Mouse (Mus musculus) liver, embryonic 11.5 days (tissue): Measurements from ENCODE around the gene Scamp1. TPM values are rescaled to one million over a fixed set of nuclear protein-coding genes. Genes with fewer than 3 reads are reported as not detected.

Source experiments
- ATAC-seq: fragments of 200-750 bp; cut with Nextera tagmentation; replicated peaks from 2 replicates; pipeline ENCODE4 v1.8.0; 2017; ENCODE audit warnings: moderate number of reproducible peaks, mild to moderate bottlenecking, moderate TSS enrichment, moderate library complexity; ENCODE audit not compliant: low FRiP score
- DNase-seq: peaks from one replicate; pipeline ENCODE4 v3.0.0-alpha.2; 2017; ENCODE audit warnings: low spot score
- H3K27ac ChIP-seq: fragments of 300-500 bp; sonication (generic); 2 replicates; pipeline ENCODE4 v1.5.1; 2014; ENCODE audit warnings: mild to moderate bottlenecking, low read depth, low read length, control low read depth
- H3K27me3 ChIP-seq: fragments of 300-500 bp; sonication (generic); replicated peaks from 2 replicates; pipeline ENCODE4 v1.6.1; 2014; ENCODE audit warnings: low read length, mixed read lengths; ENCODE audit not compliant: control insufficient read depth, insufficient read depth
- H3K36me3 ChIP-seq: fragments of 300-500 bp; sonication (generic); 2 replicates; pipeline ENCODE4 v1.6.1; 2014; ENCODE audit warnings: mild to moderate bottlenecking, low read length, moderate library complexity, mixed read lengths; ENCODE audit not compliant: control insufficient read depth, insufficient read depth
- H3K4me1 ChIP-seq: fragments of 300-500 bp; sonication (generic); replicated peaks from 2 replicates; pipeline ENCODE4 v1.6.1; 2014; ENCODE audit warnings: low read length, mixed read lengths; ENCODE audit not compliant: control insufficient read depth, insufficient read depth
- H3K4me2 ChIP-seq: fragments of 300-500 bp; sonication (generic); 2 replicates; pipeline ENCODE4 v1.6.1; 2014; ENCODE audit warnings: mild to moderate bottlenecking, control low read depth, moderate library complexity
- H3K4me3 ChIP-seq: fragments of 300-500 bp; sonication (generic); 2 replicates; pipeline ENCODE4 v1.5.1; 2014; ENCODE audit warnings: low read depth, low read length, control low read depth
- H3K9ac ChIP-seq: fragments of 300-500 bp; sonication (generic); 2 replicates; pipeline ENCODE4 v1.6.1; 2014; ENCODE audit warnings: low read depth, low read length, control low read depth
- H3K9me3 ChIP-seq: fragments of 300-500 bp; sonication (generic); 2 replicates; pipeline ENCODE4 v1.6.1; 2016; ENCODE audit warnings: low read length, inconsistent platforms, mixed read lengths; ENCODE audit not compliant: control insufficient read depth
- WGBS: fragments of 180-500 bp; shearing (Covaris S2); extraction: QIAGEN DNeasy Blood & Tissue Kit; methylation state at CpG from one replicate; pipeline ENCODE4 v1.1.7; 2014; 5-methylcytosine and 5-hydroxymethylcytosine counted together
- polyA plus RNA-seq: library from polyadenylated mRNA; unstranded; fragments of >200 nt; fragmentation: Nextera tagmentation; extraction: Ambion mirVana; gene quantifications from 2 replicates; pipeline ENCODE4 v1.2.1, GENCODE M21; 2014

Gene Scamp1
- polyA plus RNA-seq, 1 experiment from 2014 or later = 16.7 TPM

GRCm38 (mm10) chr13:94231871-94232270, 53.8 kb downstream of the Scamp1 start:
- no peak overlapping the region for H3K27ac ChIP-seq
- H3K4me3 ChIP-seq = no peak overlapping the region
- H3K36me3 ChIP-seq = no peaks in the 10 kb centered on the region
- 85% methylated on average over 14 of the region's 14 CpGs for WGBS
- no peak overlapping the region for H3K9ac ChIP-seq
- DNase-seq (no peak), ATAC-seq (no peak)
- H3K27me3 ChIP-seq = no peaks in the 10 kb centered on the region
- no peaks in the 10 kb centered on the region for H3K4me1 ChIP-seq
- no peak overlapping the region for H3K4me2 ChIP-seq
- no peaks in the 10 kb centered on the region for H3K9me3 ChIP-seq

DNA sequence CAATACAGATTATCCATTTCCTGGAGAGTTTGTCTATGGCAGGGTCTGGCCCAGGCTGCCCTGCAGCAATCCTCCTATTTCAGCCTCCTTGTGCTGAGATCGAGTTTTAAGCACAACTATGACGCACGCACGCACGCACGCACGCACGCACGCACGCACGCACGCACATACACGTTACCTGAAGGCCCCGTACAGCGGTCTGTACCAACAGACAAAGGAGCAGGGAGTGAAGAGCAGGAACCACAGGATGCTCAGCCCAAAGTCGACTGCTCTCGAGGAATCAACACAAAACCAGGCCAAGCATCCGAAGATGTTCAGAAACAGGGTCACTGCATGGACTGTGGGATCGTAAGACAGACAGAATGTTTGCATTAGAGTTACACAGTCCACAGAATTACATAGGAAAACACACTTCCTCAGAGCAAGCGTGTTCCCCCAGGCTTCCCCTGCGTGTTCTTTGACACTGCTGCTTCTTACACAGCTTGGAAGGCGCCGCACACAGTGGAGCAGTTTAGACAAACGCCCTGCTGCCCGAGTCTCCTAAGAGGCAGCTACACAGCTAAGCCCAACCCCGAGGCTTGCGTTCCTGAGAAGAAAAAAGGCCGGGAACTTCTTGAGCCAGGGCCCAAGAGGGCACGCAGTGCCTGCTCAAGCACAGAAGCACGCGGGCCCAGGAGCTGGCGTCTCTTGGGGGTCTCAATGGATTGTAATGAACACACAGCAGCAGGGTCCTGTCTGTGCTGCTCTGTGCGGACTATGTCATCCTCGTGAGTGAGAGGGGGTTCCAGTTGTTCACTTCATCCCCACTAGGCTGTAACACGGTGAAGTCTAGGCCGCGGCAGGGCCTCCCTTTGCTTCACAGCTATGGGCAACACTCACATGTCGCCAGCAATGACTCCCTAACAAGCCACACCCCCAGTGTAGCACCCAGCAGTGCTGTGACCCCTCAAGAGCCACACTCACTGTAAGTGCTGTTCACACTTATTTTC, 60.6 kb downstream of the Scamp1 start:
- DNase-seq (no peak), ATAC-seq (no peak)
- Histone ChIP-seq H3K4me3 (no peak overlapping the region), H3K27ac (no peak overlapping the region), H3K27me3 (no peaks in the 10 kb centered on the region), H3K36me3 (peaks cover 2% of the 10 kb centered on the region; the same call in 1 of the 2 replicates), H3K9ac (no peak overlapping the region), H3K4me2 (no peak overlapping the region), H3K4me1 (no peaks in the 10 kb centered on the region), H3K9me3 (no peaks in the 10 kb centered on the region)
- 93% methylated on average over 38 of the region's 38 CpGs for WGBS

- 80% methylated on average over 14 of the region's 14 CpGs for WGBS
Measured at GRCm38 (mm10) chr13:94223609-94224008, 62.0 kb downstream of the Scamp1 start.

GRCm38 (mm10) chr13:94212716-94213115, 72.9 kb downstream of the Scamp1 start:
- Histone ChIP-seq H3K27me3 (no peaks in the 10 kb centered on the region), H3K36me3 (peaks cover 6% of the 10 kb centered on the region), H3K4me3 (no peak overlapping the region), H3K27ac (no peak overlapping the region), H3K4me1 (no peaks in the 10 kb centered on the region), H3K9ac (no peak overlapping the region), H3K4me2 (no peak overlapping the region), H3K9me3 (0 out of 2 replicates have a peak, but pooled peaks cover 2% of the 10 kb centered on the region)
- DNase-seq (no peak), ATAC-seq (no peak)
- 82% methylated on average over 2 of the region's 2 CpGs for WGBS

More at GRCm38 (mm10) chr13:94223609-94224008, 62.0 kb downstream of the Scamp1 start:
- Histone ChIP-seq H3K4me1 (no peaks in the 10 kb centered on the region), H3K36me3 (peaks cover 2% of the 10 kb centered on the region; the same call in 1 of the 2 replicates), H3K4me3 (no peak overlapping the region), H3K9me3 (no peaks in the 10 kb centered on the region), H3K27me3 (no peaks in the 10 kb centered on the region), H3K27ac (no peak overlapping the region), H3K9ac (no peak overlapping the region), H3K4me2 (no peak overlapping the region)
- DNase-seq (no peak), ATAC-seq (no peak)

- Histone ChIP-seq H3K9me3 (0 out of 2 replicates have a peak, but pooled peaks cover 2% of the 10 kb centered on the region), H3K27ac (no peak overlapping the region), H3K27me3 (no peaks in the 10 kb centered on the region), H3K36me3 (peaks cover 6% of the 10 kb centered on the region), H3K4me2 (no peak overlapping the region), H3K4me1 (no peaks in the 10 kb centered on the region), H3K4me3 (no peak overlapping the region), H3K9ac (no peak overlapping the region)
- DNase-seq (no peak), ATAC-seq (no peak)
- 89% methylated on average over 2 of the region's 2 CpGs for WGBS
Measured at GRCm38 (mm10) chr13:94212179-94212578, 73.5 kb downstream of the Scamp1 start.

DNA sequence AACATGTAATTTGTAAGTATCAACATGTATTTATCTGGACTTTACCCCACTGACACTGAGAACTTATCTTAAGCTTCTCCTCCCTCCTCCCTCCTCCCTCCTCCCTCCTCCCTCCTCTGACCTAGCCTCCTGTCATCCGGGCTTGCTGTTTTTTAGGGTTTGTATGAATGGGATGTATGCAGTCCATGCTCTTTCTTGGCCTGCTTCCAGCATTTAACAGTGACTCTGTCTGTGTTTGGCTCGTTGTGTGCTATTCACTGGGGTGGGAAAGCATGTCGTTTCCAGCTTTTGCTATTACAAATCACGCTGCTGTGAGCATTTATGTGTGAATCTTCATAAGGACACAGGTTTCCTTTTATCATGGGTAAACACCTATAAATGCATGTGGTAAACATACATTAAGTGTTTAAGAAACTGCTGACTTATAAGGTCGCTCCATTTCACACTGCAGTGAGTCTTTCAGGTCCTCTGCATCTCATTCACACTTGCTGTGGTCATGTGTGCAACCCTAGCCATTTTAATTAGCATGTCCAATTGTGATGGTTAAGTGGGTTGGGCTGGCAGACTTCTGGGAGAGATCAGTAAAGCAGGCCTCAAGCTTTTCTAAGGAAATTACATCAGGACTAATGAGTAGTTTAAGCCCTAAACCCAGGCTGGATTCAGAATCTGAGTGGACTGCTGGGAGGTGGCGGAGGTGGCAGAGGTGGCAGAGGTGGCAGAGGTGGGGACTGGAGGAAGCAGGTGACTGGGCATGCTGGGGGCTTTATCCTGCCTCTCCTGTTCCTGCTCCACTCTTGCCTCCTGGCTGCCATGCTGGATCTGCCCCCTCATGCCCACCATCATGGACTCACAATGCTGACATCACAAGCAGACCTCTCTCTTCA, 74.2 kb downstream of the Scamp1 start:
- H3K36me3 ChIP-seq = peaks cover 6% of the 10 kb centered on the region
- WGBS = 78% methylated on average over 5 of the region's 6 CpGs
- H3K4me2 ChIP-seq = no peak overlapping the region
- no peak overlapping the region for H3K9ac ChIP-seq
- DNase-seq (no peak), ATAC-seq (no peak)
- no peaks in the 10 kb centered on the region for H3K27me3 ChIP-seq
- H3K27ac ChIP-seq = no peak overlapping the region
- H3K9me3 ChIP-seq = 0 out of 2 replicates have a peak, but pooled peaks cover 2% of the 10 kb centered on the region
- no peak overlapping the region for H3K4me3 ChIP-seq
- no peaks in the 10 kb centered on the region for H3K4me1 ChIP-seq

GRCm38 (mm10) chr13:94208892-94209291, 76.8 kb downstream of the Scamp1 start:
- ATAC-seq (no peak), DNase-seq (no peak)
- Histone ChIP-seq H3K9me3 (0 out of 2 replicates have a peak, but pooled peaks cover 2% of the 10 kb centered on the region), H3K36me3 (peaks cover 6% of the 10 kb centered on the region), H3K27me3 (no peaks in the 10 kb centered on the region), H3K4me3 (no peak overlapping the region), H3K4me2 (no peak overlapping the region), H3K9ac (no peak overlapping the region), H3K27ac (no peak overlapping the region), H3K4me1 (no peaks in the 10 kb centered on the region; the same call in 1 of the 2 replicates)

DNA sequence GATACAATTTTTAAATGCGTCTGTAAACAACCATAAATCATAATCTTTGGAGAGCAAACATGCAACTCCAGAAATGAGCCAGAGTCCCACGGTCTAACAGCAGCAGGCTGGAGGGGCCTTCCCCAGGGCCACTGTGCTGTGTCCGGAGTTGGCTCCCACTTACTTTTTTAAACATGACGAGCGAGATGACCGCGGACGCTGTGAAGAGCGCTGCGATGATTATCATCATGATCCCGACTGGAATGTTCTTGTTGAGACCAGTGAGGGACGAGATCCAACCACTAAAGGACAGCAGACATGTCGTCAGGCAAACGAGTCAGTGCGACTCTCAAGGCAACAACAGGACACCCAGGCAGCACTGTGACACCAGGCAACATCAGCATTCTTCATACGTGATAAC, 77.7 kb downstream of the Scamp1 start:
- Histone ChIP-seq H3K36me3 (peaks cover 6% of the 10 kb centered on the region), H3K9me3 (0 out of 2 replicates have a peak, but pooled peaks cover 2% of the 10 kb centered on the region), H3K9ac (no peak overlapping the region), H3K4me1 (no peaks in the 10 kb centered on the region; the same call in 1 of the 2 replicates), H3K27me3 (no peaks in the 10 kb centered on the region), H3K4me3 (no peak overlapping the region), H3K4me2 (no peak overlapping the region), H3K27ac (no peak overlapping the region)
- ATAC-seq (no peak), DNase-seq (no peak)
- WGBS = 96% methylated on average over 16 of the region's 16 CpGs
